Mouse (Mus musculus) layer of hippocampus, adult 9-11 months (tissue): ENCODE data around the gene Gm37419.

Experiments used
- DNase-seq: peaks from one replicate; pipeline ENCODE4 v3.0.0; 2022

Gm37419 gene

GRCm38 (mm10) chr16:23988466-23989208, at the start of gene Gm37419, which contains the start of gene Bcl6:
Gene Gm37419, plus strand, starts transcription at chr16:23988482.
Gene Bcl6, minus strand, starts transcription at chr16:23988852.
- DNase-seq: peak; percentile 87

GRCm38 (mm10) chr16:23944801-23945200, 43.5 kb upstream of the Gm37419 start:
- DNase-seq: no peak

DNA sequence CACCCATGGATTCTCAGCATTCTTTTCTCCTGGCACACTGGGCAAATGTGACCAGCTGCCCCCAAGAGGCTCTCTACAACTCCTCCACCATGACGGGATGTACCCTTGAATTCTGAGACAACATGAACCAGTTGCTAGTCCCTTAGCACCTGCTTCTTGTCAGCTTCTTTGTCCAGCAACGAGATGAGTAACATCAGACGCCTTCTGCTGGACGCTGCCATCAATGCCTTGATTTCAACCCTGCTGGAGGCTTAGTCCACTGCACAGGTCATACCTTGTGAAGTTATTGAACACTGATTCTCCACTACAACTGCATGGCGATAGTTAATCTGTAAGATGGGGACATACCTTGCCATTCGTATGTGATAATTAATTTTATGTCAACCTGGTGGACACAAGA, 40.6 kb upstream of the Gm37419 start:
- no peak for DNase-seq

DNA sequence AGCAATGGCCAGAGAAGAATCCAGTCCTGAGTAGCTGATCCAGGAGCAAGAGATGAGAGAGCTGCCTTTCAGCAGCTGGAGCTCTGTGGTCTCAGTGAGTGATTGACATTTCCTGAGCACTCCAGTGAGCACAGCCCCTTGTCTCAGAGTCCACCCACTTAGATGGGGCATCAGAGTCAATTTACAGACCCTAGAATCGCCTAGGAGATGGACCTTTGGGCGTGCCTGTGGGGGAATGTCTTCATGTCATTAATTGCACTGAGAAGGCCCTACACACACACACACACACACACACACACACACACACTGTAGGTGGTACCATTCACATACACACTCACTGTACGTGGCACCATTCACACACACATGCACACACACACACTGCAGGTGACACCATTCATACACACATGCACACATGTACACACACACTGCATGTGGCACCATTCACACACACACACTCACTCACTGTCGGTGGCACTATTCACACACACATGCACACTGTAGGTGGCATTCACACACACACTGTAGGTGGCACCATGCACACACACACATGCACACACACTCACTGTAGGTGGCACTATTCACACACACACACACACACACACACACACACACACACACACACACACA, 36.1 kb upstream of the Gm37419 start:
- no peak for DNase-seq

DNA sequence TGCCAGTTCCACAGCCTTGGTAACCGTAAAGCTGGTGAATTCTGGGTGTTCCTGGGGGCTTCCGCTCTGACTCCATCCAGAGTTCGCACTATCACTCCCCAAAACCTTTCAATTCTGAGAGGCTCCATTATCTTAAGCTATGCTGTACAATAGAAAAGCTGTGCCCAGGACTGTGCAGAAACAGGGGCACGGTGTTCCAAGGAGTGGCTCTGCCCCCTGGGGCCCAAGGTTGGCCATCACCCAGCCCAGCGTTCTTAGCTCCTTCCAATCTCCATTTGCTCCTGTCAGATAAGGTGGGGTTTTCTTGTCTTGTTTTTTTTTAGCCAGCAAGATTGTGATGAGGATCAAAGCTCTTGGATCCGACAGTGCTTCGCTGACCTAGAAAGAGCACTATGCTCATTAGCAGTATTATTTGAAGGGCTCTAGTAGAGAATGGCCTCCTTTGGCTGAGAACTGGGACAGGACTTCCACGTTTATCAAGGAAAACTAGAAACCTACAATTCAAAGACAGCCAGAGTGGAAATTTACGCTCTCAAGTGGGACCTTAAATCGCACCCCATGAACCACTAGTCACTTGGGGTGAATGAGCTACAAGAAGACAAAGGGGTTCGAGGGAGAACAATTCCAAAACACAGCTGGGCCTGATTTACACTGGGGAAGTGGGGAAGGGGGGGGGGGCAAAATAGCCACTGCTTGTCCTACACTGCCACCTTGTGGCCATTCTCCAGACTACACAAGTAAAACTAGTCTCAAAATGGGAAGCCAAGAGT, 34.9 kb upstream of the Gm37419 start:
- peak; percentile 27 for DNase-seq

DNA sequence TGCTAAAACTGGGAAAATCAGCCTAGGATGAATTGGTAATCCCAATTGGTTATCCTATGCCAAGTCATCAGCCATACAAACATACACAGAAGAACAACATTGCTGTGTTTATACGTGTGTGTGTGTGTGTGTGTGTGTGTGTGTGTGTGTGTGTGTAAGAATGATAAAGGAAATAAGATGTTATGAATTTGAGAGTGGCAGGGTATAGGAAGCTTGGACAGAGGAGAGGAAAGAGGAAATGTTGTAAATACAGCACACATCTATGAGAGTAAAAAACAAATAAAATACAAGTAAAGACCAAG, 34.4 kb upstream of the Gm37419 start:
- no peak for DNase-seq

DNA sequence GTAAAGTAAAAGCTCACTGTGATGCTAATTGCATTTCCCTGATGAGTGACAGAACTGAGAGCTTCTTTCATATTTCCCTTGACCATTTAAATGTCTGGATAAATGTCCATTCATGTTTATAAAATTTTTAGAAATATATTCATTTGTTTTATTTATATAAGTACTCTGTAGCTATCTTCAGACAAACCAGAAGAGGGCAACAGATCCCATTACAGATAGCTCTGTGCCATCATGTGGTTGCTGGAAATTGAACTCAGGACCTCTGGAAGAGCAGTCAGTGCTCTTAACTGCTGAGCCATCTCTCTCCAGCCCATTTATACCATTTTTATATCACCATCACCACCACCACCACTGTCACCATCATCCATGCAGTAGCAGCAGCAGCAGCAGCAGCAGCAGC, 29.3 kb upstream of the Gm37419 start:
- no peak for DNase-seq

- no peak for DNase-seq
Measured at GRCm38 (mm10) chr16:23962401-23962800, 25.9 kb upstream of the Gm37419 start.

DNA sequence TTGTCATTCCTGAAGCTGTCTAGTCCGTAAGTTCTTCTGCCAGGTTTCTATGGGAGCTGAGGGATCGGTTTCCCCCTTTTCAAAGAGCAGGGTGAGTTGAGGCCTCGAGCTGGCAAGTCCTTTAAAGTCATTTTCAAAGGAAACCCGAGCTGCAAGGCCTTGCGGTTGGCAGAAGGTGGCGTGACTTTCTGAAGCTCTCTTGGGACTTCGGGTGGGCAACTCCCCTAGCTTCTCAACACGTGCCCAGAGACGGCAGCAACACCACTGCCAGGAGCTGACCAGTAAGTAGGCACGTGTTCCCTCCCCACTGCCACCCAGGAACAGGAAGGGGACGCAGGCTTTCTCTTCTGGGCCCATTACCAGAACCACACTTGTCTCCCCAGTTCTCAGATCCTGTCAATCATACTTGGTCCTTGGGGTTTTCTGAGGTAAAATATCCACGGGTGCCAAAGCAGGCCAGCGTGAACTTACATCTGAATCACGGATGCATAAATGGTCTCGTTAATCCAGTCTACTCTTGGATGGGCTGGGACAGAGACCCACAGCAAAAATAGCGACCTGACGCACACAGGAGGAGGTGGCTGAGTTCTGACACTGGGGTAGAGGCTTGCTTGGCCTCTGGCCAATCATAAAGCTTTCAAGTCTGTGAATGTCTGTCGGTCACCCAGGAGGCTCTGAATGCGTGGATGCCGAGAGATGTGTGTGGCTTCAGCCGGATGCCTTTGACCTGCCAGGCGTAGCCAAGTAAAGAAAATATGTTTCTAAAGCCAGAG, 24.2 kb upstream of the Gm37419 start:
- no peak for DNase-seq

GRCm38 (mm10) chr16:23964706-23965367, 23.4 kb upstream of the Gm37419 start:
- no peak for DNase-seq

- DNase-seq: no peak
Measured at GRCm38 (mm10) chr16:23966066-23966465, 22.2 kb upstream of the Gm37419 start.

DNA sequence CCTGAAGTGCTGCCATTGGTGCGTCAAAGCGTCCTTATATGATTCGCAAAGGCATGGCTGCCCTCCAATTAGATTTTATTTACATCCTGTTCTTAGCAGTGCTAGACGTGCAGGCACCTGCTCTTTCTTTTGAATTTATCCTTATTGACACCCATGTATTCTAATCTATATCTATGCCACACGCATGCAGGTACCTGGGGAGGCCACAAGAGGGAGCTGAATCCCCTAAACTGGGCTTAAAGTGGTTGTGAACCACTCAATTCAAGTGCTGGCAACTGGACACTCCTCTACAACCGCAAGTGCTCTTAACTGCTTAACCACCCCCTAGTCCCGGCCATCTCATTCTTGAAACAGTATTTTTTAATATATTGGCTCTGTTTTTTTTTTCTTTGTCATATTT, 21.0 kb upstream of the Gm37419 start:
- no peak for DNase-seq

DNA sequence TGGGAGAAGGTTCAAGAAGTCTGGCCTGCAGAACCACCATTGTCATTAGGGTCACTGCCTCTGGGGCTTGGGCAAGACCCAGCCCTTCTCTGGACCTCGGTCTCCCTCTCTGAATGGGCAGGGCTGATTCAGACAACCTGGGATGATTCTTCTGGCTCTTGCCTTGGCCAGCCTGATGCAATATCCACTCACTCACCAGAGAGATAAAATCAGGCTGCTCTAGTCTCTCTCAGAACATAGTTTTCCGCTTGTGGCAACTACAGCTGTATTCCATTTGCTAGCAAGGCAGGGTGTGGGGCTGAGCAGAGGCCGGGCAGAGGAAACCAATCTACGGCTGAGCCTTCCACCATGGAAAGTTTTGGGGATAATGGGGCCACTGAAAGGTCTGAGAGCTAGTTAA, 19.4 kb upstream of the Gm37419 start:
- no peak for DNase-seq

- no peak for DNase-seq
Measured at GRCm38 (mm10) chr16:23969919-23970318, 18.4 kb upstream of the Gm37419 start.

GRCm38 (mm10) chr16:23972126-23972740, 16.0 kb upstream of the Gm37419 start:
- DNase-seq: no peak

DNA sequence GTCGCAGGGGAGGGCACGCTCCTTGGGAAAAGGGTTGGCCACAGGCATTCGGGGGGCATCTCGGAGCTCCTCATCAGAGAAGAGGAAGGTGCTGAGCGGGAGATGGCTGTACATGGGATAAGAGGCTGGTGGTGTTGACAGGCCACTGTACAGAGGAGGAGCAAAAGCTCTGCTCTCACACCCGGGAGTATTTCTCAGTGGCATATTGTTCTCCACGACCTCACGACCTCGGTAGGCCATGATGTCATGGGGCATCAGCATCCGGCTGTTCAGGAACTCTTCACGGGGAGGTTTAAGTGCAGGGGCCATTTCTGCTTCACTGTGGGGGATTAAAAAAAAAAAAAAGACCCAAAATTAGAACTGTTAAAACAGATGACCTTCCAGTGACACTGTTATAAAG, 15.4 kb upstream of the Gm37419 start:
- DNase-seq: no peak

- DNase-seq: no peak
Measured at GRCm38 (mm10) chr16:23973635-23974367, 14.5 kb upstream of the Gm37419 start.

GRCm38 (mm10) chr16:23976196-23976595, 12.1 kb upstream of the Gm37419 start:
- DNase-seq: no peak

DNA sequence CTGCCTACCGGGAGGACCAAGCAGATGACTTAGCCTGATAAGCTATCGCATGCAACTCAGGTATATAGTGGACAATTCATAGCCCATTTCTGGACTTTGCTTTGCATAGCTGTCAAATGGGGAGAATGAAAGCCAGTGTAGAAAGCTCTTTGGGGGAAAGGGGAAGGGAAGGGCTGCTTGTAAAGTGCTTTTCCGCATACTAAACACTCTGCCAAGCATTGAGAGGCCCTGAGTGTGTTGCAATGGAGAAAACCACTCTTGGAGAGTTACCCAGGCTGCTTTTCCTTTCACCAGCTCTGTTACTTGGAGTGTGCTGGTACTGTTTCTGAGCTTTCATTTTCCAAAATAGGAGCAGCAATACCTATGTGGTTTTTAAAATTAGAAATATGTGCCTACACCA, 10.6 kb upstream of the Gm37419 start:
- no peak for DNase-seq

DNA sequence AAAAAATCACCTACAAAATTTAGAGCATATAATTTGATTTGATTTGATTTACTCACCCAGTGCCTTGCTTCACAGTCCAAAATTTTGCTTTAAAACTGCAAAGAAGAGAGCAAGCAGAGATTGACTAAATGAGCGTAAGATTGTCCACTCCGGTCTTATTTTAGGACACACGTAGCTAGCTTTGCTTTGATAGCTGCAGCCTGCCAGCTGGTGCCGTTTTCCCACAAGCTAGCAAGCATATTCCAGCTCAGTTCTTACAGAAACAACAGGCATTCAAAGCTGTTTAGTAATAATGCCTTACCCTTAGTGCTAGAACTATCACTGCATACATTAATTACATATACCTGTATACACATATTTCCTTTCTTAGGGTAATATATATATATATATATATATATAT, 9.8 kb upstream of the Gm37419 start:
- no peak for DNase-seq

- DNase-seq: no peak
Measured at GRCm38 (mm10) chr16:23979446-23979845, 8.8 kb upstream of the Gm37419 start.
